Mouse (Mus musculus) lung, postnatal 0 days (tissue): ENCODE measurements at regions not wholly inside any gene's neighbourhood (a gene's known extent, or its start where the extent isn't known, plus 50 kb on each side); places are given as distances from the start of the nearest gene placed in this dataset.

ENCODE experiments used
- ATAC-seq: fragments of 200-750 bp; cut with Nextera tagmentation; 2 replicates; pipeline ENCODE4 v1.8.0; 2017; ENCODE audit warnings: moderate library complexity
- DNase-seq: peaks from one replicate; pipeline ENCODE4 v3.0.0-alpha.2; 2016; ENCODE audit warnings: low spot score
- H3K27ac ChIP-seq: fragments of 300-500 bp; sonication (generic); 2 replicates; pipeline ENCODE4 v1.5.1; 2014; ENCODE audit warnings: antibody characterized with exemption, mild to moderate bottlenecking, low read length, mixed read lengths
- H3K27me3 ChIP-seq: fragments of 300-500 bp; sonication (generic); replicated peaks from 2 replicates; pipeline ENCODE4 v1.6.1; 2014; ENCODE audit warnings: low read length, mixed read lengths; ENCODE audit not compliant: insufficient read depth
- H3K36me3 ChIP-seq: fragments of 300-500 bp; sonication (generic); 2 replicates; pipeline ENCODE4 v1.6.1; 2014; ENCODE audit warnings: low read length, mixed read lengths; ENCODE audit not compliant: insufficient read depth
- H3K4me1 ChIP-seq: fragments of 300-500 bp; sonication (generic); 2 replicates; pipeline ENCODE4 v1.6.1; 2014; ENCODE audit warnings: antibody characterized with exemption, low read depth, low read length, mixed read lengths; ENCODE audit not compliant: insufficient read depth
- H3K4me2 ChIP-seq: fragments of 300-500 bp; sonication (generic); replicated peaks from 2 replicates; pipeline ENCODE4 v1.6.1; 2014; ENCODE audit warnings: low read depth, mild to moderate bottlenecking, low read length, moderate library complexity, mixed read lengths
- H3K4me3 ChIP-seq: fragments of 300-500 bp; sonication (generic); 2 replicates; pipeline ENCODE4 v1.5.1; 2014; ENCODE audit warnings: low read depth, low read length
- H3K9ac ChIP-seq: fragments of 300-500 bp; sonication (generic); replicated peaks from 2 replicates; pipeline ENCODE4 v1.6.1; 2014; ENCODE audit warnings: low read depth, mild to moderate bottlenecking
- H3K9me3 ChIP-seq: fragments of 300-500 bp; sonication (generic); 2 replicates; pipeline ENCODE4 v1.6.1; 2016; ENCODE audit warnings: low read length, mixed read lengths
- CTCF ChIP-seq: IDR thresholded peaks from 2 replicates; pipeline ENCODE4 v1.5.1; 2016; ENCODE audit warnings: antibody characterized with exemption, mild to moderate bottlenecking
- EP300 ChIP-seq: IDR thresholded peaks from 2 replicates; pipeline ENCODE4 v1.6.1; 2016; ENCODE audit warnings: antibody characterized with exemption, mild to moderate bottlenecking, control low read depth
- WGBS: fragments of 180-500 bp; shearing (Covaris S2); extraction: QIAGEN DNeasy Blood & Tissue Kit; methylation state at CpG from one replicate; pipeline ENCODE4 v1.1.7; 2014; 5-methylcytosine and 5-hydroxymethylcytosine counted together

- 65% methylated on average over 1 of the region's 1 CpGs for WGBS
- H3K27ac ChIP-seq: no peak overlapping the region
- DNase-seq: no peak
- no peaks in the 10 kb centered on the region for H3K4me1 ChIP-seq
- TF ChIP-seq CTCF (no peak), EP300 (no peak)
- H3K4me3 ChIP-seq: no peak overlapping the region
- no peaks in the 10 kb centered on the region for H3K36me3 ChIP-seq
- H3K9ac ChIP-seq: no peak overlapping the region
- no peaks in the 10 kb centered on the region for H3K9me3 ChIP-seq
- no peak overlapping the region for H3K4me2 ChIP-seq
- H3K27me3 ChIP-seq: no peaks in the 10 kb centered on the region
- ATAC-seq: no peak
Measured at GRCm38 (mm10) chr7:40672348-40672747, 225.8 kb upstream of the Vstm2b start.

GRCm38 (mm10) chr7:40674397-40674796 is 223.7 kb upstream of the Vstm2b start:
- no peaks in the 10 kb centered on the region for H3K4me1 ChIP-seq
- no peak overlapping the region for H3K9ac ChIP-seq
- H3K4me2 ChIP-seq: no peak overlapping the region
- H3K9me3 ChIP-seq: no peaks in the 10 kb centered on the region
- no peaks in the 10 kb centered on the region for H3K36me3 ChIP-seq
- H3K27me3 ChIP-seq: no peaks in the 10 kb centered on the region
- TF ChIP-seq CTCF (no peak), EP300 (no peak)
- H3K27ac ChIP-seq: no peak overlapping the region
- DNase-seq: no peak
- 65% methylated on average over 3 of the region's 3 CpGs for whole genome bisulfite sequencing
- no peak overlapping the region for H3K4me3 ChIP-seq
- ATAC-seq: no peak

DNA sequence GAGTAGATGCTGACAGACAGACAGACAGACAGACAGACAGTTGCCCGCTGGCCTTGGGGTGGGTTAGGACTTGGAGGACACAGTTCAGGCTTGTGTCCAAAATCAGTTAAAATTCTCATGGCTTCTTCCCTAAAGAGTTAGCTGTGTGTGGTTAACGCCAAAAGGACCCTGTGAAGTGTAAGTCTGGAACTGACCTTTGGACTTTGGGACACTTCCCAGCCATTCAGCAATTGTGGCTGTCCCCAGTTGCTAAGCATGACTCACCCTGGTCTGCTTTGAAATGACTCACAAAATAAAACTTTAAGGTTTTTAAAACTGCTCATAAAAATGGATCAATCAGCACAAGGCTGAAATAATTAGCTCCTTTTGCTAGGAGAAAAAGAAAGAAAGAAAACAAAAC is 220.5 kb upstream of the Vstm2b start:
- no peak overlapping the region for H3K9ac ChIP-seq
- no peaks in the 10 kb centered on the region for H3K36me3 ChIP-seq
- no peak overlapping the region for H3K4me2 ChIP-seq
- H3K4me3 ChIP-seq: no peak overlapping the region
- no peaks in the 10 kb centered on the region for H3K27me3 ChIP-seq
- no peak for DNase-seq
- no peaks in the 10 kb centered on the region for H3K9me3 ChIP-seq
- H3K27ac ChIP-seq: no peak overlapping the region
- TF ChIP-seq EP300 (no peak), CTCF (no peak)
- no peaks in the 10 kb centered on the region for H3K4me1 ChIP-seq
- ATAC-seq: no peak
- WGBS: 56% methylated on average over 2 of the region's 2 CpGs

DNA sequence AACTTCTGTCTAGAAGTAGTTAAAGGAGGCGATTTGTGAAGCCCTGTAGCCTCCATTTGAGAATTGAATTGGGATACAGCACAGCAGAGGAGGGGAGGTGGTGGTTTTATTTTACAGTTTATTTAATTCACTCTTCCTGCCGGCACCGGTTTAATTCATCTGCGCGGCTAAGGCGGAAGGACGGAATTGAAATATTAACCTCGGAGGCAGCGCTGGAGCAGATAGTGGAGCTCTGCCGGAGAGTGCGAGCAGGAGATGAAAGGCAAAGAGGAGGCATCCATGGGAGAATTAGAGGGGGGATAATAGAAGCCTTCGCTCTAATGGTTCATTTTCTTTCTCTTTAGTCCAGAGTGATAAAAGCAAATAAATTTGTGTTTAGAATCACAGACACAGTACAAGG is 217.6 kb upstream of the Vstm2b start:
- Histone ChIP-seq H3K27ac (no peak overlapping the region), H3K36me3 (no peaks in the 10 kb centered on the region), H3K9ac (no peak overlapping the region), H3K4me2 (no peak overlapping the region), H3K4me1 (no peaks in the 10 kb centered on the region), H3K4me3 (no peak overlapping the region), H3K9me3 (no peaks in the 10 kb centered on the region), H3K27me3 (no peaks in the 10 kb centered on the region)
- WGBS: 60% methylated on average over 12 of the region's 12 CpGs
- no peak for ATAC-seq
- TF ChIP-seq CTCF (no peak), EP300 (no peak)
- DNase-seq: no peak

- no peak overlapping the region for H3K4me3 ChIP-seq
Measured at GRCm38 (mm10) chr7:40680993-40681392, 217.1 kb upstream of the Vstm2b start.

GRCm38 (mm10) chr7:40683176-40683575 is 215.0 kb upstream of the Vstm2b start:
- H3K36me3 ChIP-seq: no peaks in the 10 kb centered on the region
- TF ChIP-seq CTCF (no peak), EP300 (no peak)
- no peak overlapping the region for H3K27ac ChIP-seq
- H3K27me3 ChIP-seq: no peaks in the 10 kb centered on the region
- ATAC-seq (no peak), DNase-seq (no peak)
- no peak overlapping the region for H3K4me2 ChIP-seq
- H3K4me1 ChIP-seq: no peaks in the 10 kb centered on the region
- 29% methylated on average over 1 of the region's 1 CpGs for WGBS
- no peak overlapping the region for H3K4me3 ChIP-seq
- H3K9me3 ChIP-seq: no peaks in the 10 kb centered on the region; the same call in 1 of the 2 replicates
- no peak overlapping the region for H3K9ac ChIP-seq

More at GRCm38 (mm10) chr7:40680993-40681392, 217.1 kb upstream of the Vstm2b start:
- ATAC-seq: no peak
- no peaks in the 10 kb centered on the region for H3K27me3 ChIP-seq
- 42% methylated on average over 6 of the region's 6 CpGs for WGBS
- no peak overlapping the region for H3K9ac ChIP-seq
- no peak overlapping the region for H3K27ac ChIP-seq
- DNase-seq: no peak
- H3K4me1 ChIP-seq: no peaks in the 10 kb centered on the region
- H3K9me3 ChIP-seq: no peaks in the 10 kb centered on the region
- no peaks in the 10 kb centered on the region for H3K36me3 ChIP-seq
- no peak overlapping the region for H3K4me2 ChIP-seq
- no peak for TF ChIP-seq EP300
- TF ChIP-seq CTCF: no peak

- Histone ChIP-seq H3K27me3 (no peaks in the 10 kb centered on the region), H3K9ac (no peak overlapping the region), H3K4me1 (no peaks in the 10 kb centered on the region), H3K27ac (no peak overlapping the region), H3K4me2 (no peak overlapping the region), H3K36me3 (no peaks in the 10 kb centered on the region), H3K9me3 (no peaks in the 10 kb centered on the region; the same call in 1 of the 2 replicates), H3K4me3 (no peak overlapping the region)
- no peak for TF ChIP-seq CTCF
- no peak for TF ChIP-seq EP300
- no peak for ATAC-seq
- WGBS: 40% methylated on average over 3 of the region's 3 CpGs
- DNase-seq: no peak
Measured at GRCm38 (mm10) chr7:40683641-40684040, 214.5 kb upstream of the Vstm2b start.
